Mouse (Mus musculus) ES-E14 (cell line): ENCODE results near the gene Ppara.

Source experiments
- HCFC1 ChIP-seq: IDR thresholded peaks from 2 replicates; pipeline ENCODE4 v1.6.1; 2012; ENCODE audit warnings: low read length, inconsistent platforms, borderline replicate concordance; ENCODE audit not compliant: insufficient read depth
- MAFK ChIP-seq: IDR thresholded peaks from 2 replicates; pipeline ENCODE4 v1.6.1; 2014; ENCODE audit warnings: mild to moderate bottlenecking, low read depth, low read length, inconsistent platforms; ENCODE audit not compliant: insufficient read depth
- ZC3H11A ChIP-seq: IDR thresholded peaks from 2 replicates; pipeline ENCODE4 v1.6.1; 2012; ENCODE audit warnings: low read depth, mild to moderate bottlenecking, inconsistent platforms, low read length, borderline replicate concordance
- ZNF384 ChIP-seq: IDR thresholded peaks from 2 replicates; pipeline ENCODE4 v1.6.1; 2012; ENCODE audit warnings: low read depth, low read length, inconsistent platforms

GRCm38 (mm10) chr15:85730027-85730426, 4.8 kb upstream of the Ppara start:
- TF ChIP-seq ZNF384: no peak
- TF ChIP-seq HCFC1: no peak
- no peak for TF ChIP-seq ZC3H11A
- TF ChIP-seq MAFK: no peak
